Mouse (Mus musculus) heart, embryonic 13.5 days (tissue): ENCODE measurements around the gene Cldn18. TPM values are rescaled to one million over a fixed set of nuclear protein-coding genes. Genes with fewer than 3 reads are reported as not detected.

ENCODE experiments used
- polyA plus RNA-seq: library from polyadenylated mRNA; unstranded; fragments of >200 nt; fragmentation: Nextera tagmentation; extraction: Ambion mirVana; gene quantifications from 2 replicates; pipeline ENCODE4 v1.2.1, GENCODE M21; 2015

Cldn18 gene
- polyA plus RNA-seq, 1 experiment from 2014 or later, result 3.3 TPM

Other genes starting within 250 kb of the Cldn18 start
- 18.0 and 19.4 TPM in 2 replicates for gene Armc8, start 148.4 kb downstream of the Cldn18 start, polyA plus RNA-seq
- gene Dbr1, start 141.5 kb downstream of the Cldn18 start, polyA plus RNA-seq, result 16.3 and 17.3 TPM in 2 replicates
- gene A4gnt, start 104.8 kb downstream of the Cldn18 start, polyA plus RNA-seq, result not detected in 2 replicates
- gene Dzip1l, start 87.8 kb downstream of the Cldn18 start, polyA plus RNA-seq, result 16.8 and 19.5 TPM in 2 replicates
- not detected in 2 replicates for gene Sox14, start 158.9 kb upstream of the Cldn18 start, polyA plus RNA-seq